ENCODE assay signal across 8 mouse cellular contexts in genomic region chr4:48279498-48280134, GRCm38 (mm10). TPM values are rescaled to one million over a fixed set of nuclear protein-coding genes. Genes with fewer than 3 reads are reported as not detected.
DNase-seq lines count a peak whose midpoint lies in the region; ATAC-seq lines count a peak whose summit lies in the region.

Erp44 (minus strand) TSS chr4:48279558.
Invs (plus strand) TSS chr4:48279760.

- H3K27ac ChIP-seq in hindbrain, embryonic 12.5 days, result peak within 1 kb of the TSS; percentile 79

- H3K9me3 ChIP-seq in hindbrain, embryonic 12.5 days (replicated peaks), result no peaks in the 10 kb centered on the region

- DNase-seq in NIH3T3 (ENCODE audit: low read depth), result peak; percentile 96
- peak; percentile 96 for DNase-seq in cerebellum, postnatal 10 days
- peak; percentile 94 for DNase-seq in frontal cortex, postnatal 10 days (ENCODE audit: low spot score in 2 of 2)
- DNase-seq in layer of hippocampus, postnatal 14 days (ENCODE audit: low spot score in 2 of 2), result peak; percentile 92 to 98
- peak; percentile 93 for DNase-seq in lung, postnatal 14 days
- DNase-seq in retina, adult 2 months (ENCODE audit: low read depth, low spot score), result peak; percentile 96
- peak; percentile 85 to 94 for DNase-seq in thymus, postnatal 36 days

- WGBS in hindbrain, embryonic 12.5 days, result 0% methylated on average over 41 of the region's 41 CpGs

- H3K4me1 ChIP-seq in hindbrain, embryonic 12.5 days, result peaks cover 10% of the 10 kb centered on the region

- H3K36me3 ChIP-seq in hindbrain, embryonic 12.5 days, result no peaks in the 10 kb centered on the region

- peak within 1 kb of the TSS; percentile 76 for H3K9ac ChIP-seq in hindbrain, embryonic 12.5 days

- H3K4me2 ChIP-seq in hindbrain, embryonic 12.5 days (replicated peaks), result peak within 1 kb of the TSS; percentile 91

- no peaks in the 10 kb centered on the region for H3K27me3 ChIP-seq in hindbrain, embryonic 12.5 days

- ATAC-seq in hindbrain, embryonic 12.5 days (ENCODE audit: low FRiP score), result peak; percentile 100

- H3K4me3 ChIP-seq in hindbrain, embryonic 12.5 days, result peak within 1 kb of the TSS; percentile 95

RNA-seq across cellular contexts. Expression of gene Erp44, which starts in this region (rescaled TPM):
- 76.4 and 83.0 TPM in 2 replicates for polyA plus RNA-seq in hindbrain, embryonic 12.5 days (2016; fragmentation: Nextera tagmentation; extraction: Ambion mirVana)
- total RNA-seq in layer of hippocampus, postnatal 14 days (2021), result 10 to 100 TPM; 38.3 to 40.8 TPM

RNA-seq across cellular contexts. Expression of gene Invs, which starts in this region (rescaled TPM):
- 10.4 and 11.2 TPM in 2 replicates for polyA plus RNA-seq in hindbrain, embryonic 12.5 days (2016; fragmentation: Nextera tagmentation; extraction: Ambion mirVana)
- 10 to 100 TPM; 11.9 to 12.9 TPM for total RNA-seq in layer of hippocampus, postnatal 14 days (2021)

Comparison
In these comparisons a context has a peak if more than half of its experiments do, and no peak if none do; other contexts are left out.
1. Peak in every context shown above with its lines: DNase-seq, ATAC-seq, H3K4me3 ChIP-seq and H3K27ac ChIP-seq.